Mouse (Mus musculus) hematopoietic multipotent progenitor cell, adult 10-12 weeks (in vitro differentiated cells): Measurements from ENCODE around the gene Wnt5b. TPM values are rescaled to one million over a fixed set of nuclear protein-coding genes. Genes with fewer than 3 reads are reported as not detected.

ENCODE experiments used
- polyA plus RNA-seq: library from polyadenylated mRNA; stranded (reverse); fragments of >175 nt; gene quantifications from 2 replicates; pipeline ENCODE4 v1.2.3, GENCODE M21; 2012; ENCODE audit warnings: low replicate concordance

Gene Wnt5b
- polyA plus RNA-seq = 0.92 TPM in 2 replicates

GRCm38 (mm10) chr6:119543803-119544517, at the start of gene Wnt5b:
Wnt5b (minus strand) TSS chr6:119544347.

DNA sequence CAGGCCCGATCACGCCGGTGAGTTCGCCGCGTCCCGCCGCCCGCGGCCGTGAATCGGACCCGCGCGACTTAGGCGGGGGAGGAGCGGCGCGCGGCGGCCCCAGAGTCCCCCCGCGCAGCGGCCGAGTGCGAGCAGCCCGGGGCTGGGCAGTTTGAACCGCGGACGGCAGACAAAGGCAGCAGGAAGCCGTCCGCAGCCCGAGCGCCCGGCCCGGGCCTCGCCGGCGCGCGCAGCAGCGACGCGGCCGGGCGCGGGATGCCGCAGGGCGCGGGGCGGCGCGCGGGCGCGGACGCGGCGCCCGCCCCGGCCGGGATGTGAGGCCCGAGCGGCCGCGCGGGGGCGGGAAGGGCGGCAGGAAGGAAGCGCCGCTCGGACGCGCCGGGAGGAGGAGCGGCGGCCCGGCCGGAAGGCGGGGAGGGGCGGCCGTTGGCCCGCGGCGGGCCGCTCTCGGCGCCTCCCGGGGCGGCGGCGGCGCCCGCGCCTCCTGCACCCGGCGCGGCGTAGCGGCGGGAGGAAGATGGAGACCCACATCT, 64.7 kb downstream of the Wnt5b start, which contains the start of gene Fbxl14:
TSS of gene Fbxl14 (plus strand) at position 326 of the 533 bp plus-strand sequence.

GRCm38 (mm10) chr6:119417354-119417753, 126.8 kb downstream of the Wnt5b start, which contains the start of gene Adipor2:
Adipor2 (minus strand) TSS chr6:119417704.

Other genes with a start within 250 kb of the Wnt5b start
- 0.29 TPM in 2 replicates for gene Lrtm2, start 213.6 kb downstream of the Wnt5b start, polyA plus RNA-seq
- 13.6 and 30.2 TPM in 2 replicates for gene Adipor2, start 126.6 kb downstream of the Wnt5b start, polyA plus RNA-seq
- 77.1 and 88.8 TPM in 2 replicates for gene Fbxl14, start 64.7 kb downstream of the Wnt5b start, polyA plus RNA-seq